Mouse (Mus musculus): ENCODE results near the gene Slco2a1. TPM values are rescaled to one million over a fixed set of nuclear protein-coding genes. Genes with fewer than 3 reads are reported as not detected.

The Slco2a1 gene
- total and polyA plus RNA-seq, 3 experiments, result 0.14 TPM; not detected in 2

DNA sequence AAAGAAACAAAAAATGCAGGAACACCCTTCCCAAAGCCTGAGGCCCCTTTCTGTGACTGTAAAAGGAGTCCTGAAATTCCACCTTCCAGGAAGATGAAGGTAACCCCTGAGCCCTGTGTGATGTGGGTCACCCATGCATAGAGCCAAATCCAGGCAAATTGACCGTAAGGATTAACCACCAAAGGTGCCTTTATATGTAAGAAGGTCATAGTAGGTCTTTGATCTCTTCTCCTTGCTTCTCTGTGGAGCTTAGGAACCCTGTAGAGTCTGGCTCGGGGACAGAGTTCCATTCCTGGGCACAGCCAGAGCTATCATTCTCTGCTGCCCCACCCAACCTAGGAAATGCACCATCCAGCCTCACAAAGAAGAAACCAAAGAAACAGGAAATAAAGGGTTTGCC, 100.1 kb downstream of the Slco2a1 start:
- peaks cover 5 to 17% of the 10 kb centered on the region in 2 experiments for H3K4me1 ChIP-seq (ENCODE audit: control insufficient read depth in 1 of 2, insufficient read depth in 2 of 2)
- no peak for TF ChIP-seq MXI1 (IDR thresholded peaks at IDR 0.05; ENCODE audit: low read depth, low read length)
- no peak for TF ChIP-seq SIN3A (IDR thresholded peaks at IDR 0.05; ENCODE audit: low read length)
- no peaks in the 10 kb centered on the region for H3K36me3 ChIP-seq (replicated peaks in 1 of 2; ENCODE audit: control insufficient read depth in 1 of 2, insufficient read depth in 1 of 2, low read length in 1 of 2)
- dilution Hi-C loops (cut with MboI; ENCODE audit: extremely low pct_ligation_motif_present, extremely low pct_unique_long_range_greater_than_20kb, low sequenced_read_pairs), result no loop called here
- H3K4me3 ChIP-seq (replicated peaks in 1 of 3; ENCODE audit: low read depth in 2 of 3, low read length in 2 of 3, poor library complexity in 1 of 3), result no peak overlapping the region
- DNase-seq (ENCODE audit: extremely low read depth), result no peak
- H3K79me2 ChIP-seq (replicated peaks; ENCODE audit: control insufficient read depth, extremely low read depth, insufficient read depth, poor library complexity, severe bottlenecking), result no peaks in the 10 kb centered on the region
- peaks cover 68% of the 10 kb centered on the region for H3K27me3 ChIP-seq (replicated peaks)
- in situ Hi-C loops (cut with MboI; ENCODE audit: low pct_ligation_motif_present, low pct_unique_long_range_greater_than_20kb, low sequenced_read_pairs), result no loop called here
- H3K27ac ChIP-seq (ENCODE audit: insufficient read depth, low read depth), result no peak overlapping the region
- no peak overlapping the region for H3K4me2 ChIP-seq (ENCODE audit: insufficient read depth, low read depth, poor library complexity, severe bottlenecking)
- no peaks in the 10 kb centered on the region for H3K9me3 ChIP-seq (replicated peaks; ENCODE audit: low read length)
- no peak overlapping the region for H3K9ac ChIP-seq (ENCODE audit: insufficient read depth, low read depth)

DNA sequence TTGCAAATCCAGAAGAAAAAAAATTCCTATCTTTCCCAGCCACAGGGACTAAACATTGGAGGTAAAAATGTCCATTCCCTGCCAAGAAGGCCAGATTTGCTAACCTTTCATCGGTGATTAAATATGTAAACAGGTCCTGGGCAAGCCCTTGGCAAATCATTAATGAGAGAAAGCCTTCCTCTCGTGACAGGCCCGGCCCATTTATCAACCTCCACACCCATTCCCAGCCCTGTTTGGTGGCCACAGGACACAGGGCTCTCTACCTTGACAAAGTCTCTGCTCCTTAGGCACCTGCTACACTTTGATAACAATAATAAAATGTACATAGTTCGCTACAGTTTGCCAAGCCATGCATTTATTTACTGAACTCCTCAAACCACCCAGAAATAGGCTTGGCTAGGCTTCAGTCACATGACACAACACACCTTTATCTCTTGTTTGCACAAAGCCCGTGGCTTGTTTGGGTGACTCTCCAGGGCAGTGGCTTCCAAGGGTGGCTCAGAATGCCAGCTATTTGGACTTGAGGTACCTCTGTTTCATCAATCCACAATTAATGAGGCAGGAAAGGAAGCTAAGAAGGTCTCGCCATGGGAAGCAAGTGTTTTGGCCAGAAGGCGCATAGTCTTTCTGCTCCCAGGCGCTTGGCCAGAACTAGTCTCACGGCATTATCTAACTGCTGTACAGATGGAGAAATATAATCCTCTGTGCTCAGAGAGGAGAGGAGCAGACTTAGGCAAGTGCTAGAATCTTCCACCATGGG, 101.8 kb downstream of the Slco2a1 start:
- Histone ChIP-seq H3K4me1 (ENCODE audit: control insufficient read depth in 1 of 2, insufficient read depth in 2 of 2) (peaks cover 5 to 17% of the 10 kb centered on the region in 2 experiments), H3K36me3 (replicated peaks in 1 of 2; ENCODE audit: control insufficient read depth in 1 of 2, insufficient read depth in 1 of 2, low read length in 1 of 2) (no peaks in the 10 kb centered on the region), H3K4me3 (replicated peaks in 1 of 3; ENCODE audit: low read depth in 2 of 3, low read length in 2 of 3, poor library complexity in 1 of 3) (no peak overlapping the region), H3K4me2 (ENCODE audit: insufficient read depth, low read depth, poor library complexity, severe bottlenecking) (no peak overlapping the region), H3K27ac (ENCODE audit: insufficient read depth, low read depth) (no peak overlapping the region), H3K27me3 (replicated peaks) (peaks cover 53% of the 10 kb centered on the region), H3K9ac (ENCODE audit: insufficient read depth, low read depth) (no peak overlapping the region), H3K79me2 (replicated peaks; ENCODE audit: control insufficient read depth, extremely low read depth, insufficient read depth, poor library complexity, severe bottlenecking) (no peaks in the 10 kb centered on the region), H3K9me3 (replicated peaks; ENCODE audit: low read length) (no peaks in the 10 kb centered on the region)
- dilution Hi-C loops (cut with MboI; ENCODE audit: extremely low pct_ligation_motif_present, extremely low pct_unique_long_range_greater_than_20kb, low sequenced_read_pairs), result no loop called here
- TF ChIP-seq SMC3 (IDR thresholded peaks at IDR 0.05; ENCODE audit: low read depth, low read length) (no peak), MYC (IDR thresholded peaks at IDR 0.05; ENCODE audit: low read depth, low read length) (no peak), IRF4 (IDR thresholded peaks at IDR 0.05; ENCODE audit: low read depth, low read length) (no peak), MAFK (IDR thresholded peaks at IDR 0.05; ENCODE audit: insufficient replicate concordance, low read length) (no peak), KAT2A (IDR thresholded peaks at IDR 0.05; ENCODE audit: insufficient replicate concordance, low read length) (no peak), ZNF384 (IDR thresholded peaks at IDR 0.05; ENCODE audit: low read depth, low read length) (no peak), MAZ (IDR thresholded peaks at IDR 0.05; ENCODE audit: low read depth, low read length) (no peak), ZC3H11A (IDR thresholded peaks at IDR 0.05; ENCODE audit: low read depth, low read length) (no peak), BHLHE40 (IDR thresholded peaks at IDR 0.05; ENCODE audit: low read depth, low read length) (no peak), CTCF (conservative IDR thresholded peaks at IDR 0.05 in 1 of 2, IDR thresholded peaks at IDR 0.05 in 1 of 2; ENCODE audit: low read depth in 2 of 2, low read length in 2 of 2) (no peak), NRF1 (IDR thresholded peaks at IDR 0.05; ENCODE audit: low read depth, low read length) (no peak), CHD2 (IDR thresholded peaks at IDR 0.05; ENCODE audit: low read length) (no peak), USF2 (conservative IDR thresholded peaks at IDR 0.05; ENCODE audit: low read depth, low read length) (no peak), HCFC1 (IDR thresholded peaks at IDR 0.05; ENCODE audit: low read depth, low read length) (no peak), ZMIZ1 (IDR thresholded peaks at IDR 0.05; ENCODE audit: low read depth, low read length) (no peak), UBTF (IDR thresholded peaks at IDR 0.05; ENCODE audit: low read depth, low read length) (no peak), POLR2A (IDR thresholded peaks at IDR 0.05; ENCODE audit: low read depth, low read length) (no peak), MAX (IDR thresholded peaks at IDR 0.05; ENCODE audit: low read length) (no peak)
- DNase-seq (ENCODE audit: extremely low read depth), result no peak
- in situ Hi-C loops (cut with MboI; ENCODE audit: low pct_ligation_motif_present, low pct_unique_long_range_greater_than_20kb, low sequenced_read_pairs), result loop anchor here (5.0 kb wide), 1 partner anchor 87 kb away; no protein-coding TSS in a partner anchor

Measured in CH12.LX (cell line).